Mouse (Mus musculus) CH12.LX (cell line): ENCODE results near the gene Gm11084.

ENCODE experiments used
- CTCF ChIP-seq, 2 experiments: IDR thresholded peaks in 1 of 2; conservative IDR thresholded peaks in 1 of 2; 2 replicates each; pipeline ENCODE4 v1.5.1; 2011 to 2012; ENCODE audit warnings: low read depth in 2 of 2, low read length in 2 of 2, improper control_type of control experiment in 1 of 2, inconsistent platforms in 1 of 2, mild to moderate bottlenecking in 1 of 2, moderate library complexity in 1 of 2
- E2F4 ChIP-seq: IDR thresholded peaks from 2 replicates; pipeline ENCODE4 v1.6.1; 2011; ENCODE audit warnings: low read depth, low read length, improper control_type of control experiment; ENCODE audit not compliant: insufficient replicate concordance
- EP300 ChIP-seq: IDR thresholded peaks from 2 replicates; pipeline ENCODE4 v1.6.1; 2011; ENCODE audit warnings: low read length, improper control_type of control experiment
- MEF2A ChIP-seq: IDR thresholded peaks from 2 replicates; pipeline ENCODE4 v1.6.1; 2014; ENCODE audit warnings: low read depth, mild to moderate bottlenecking, inconsistent platforms, low read length, improper control_type of control experiment, borderline replicate concordance
- MYC ChIP-seq: IDR thresholded peaks from 2 replicates; pipeline ENCODE4 v1.6.1; 2011; ENCODE audit warnings: low read depth, mild to moderate bottlenecking, improper control_type of control experiment, low read length
- POLR2A ChIP-seq: IDR thresholded peaks from 2 replicates; pipeline ENCODE4 v1.6.1; 2011; ENCODE audit warnings: low read depth, mild to moderate bottlenecking, improper control_type of control experiment, low read length
- POLR2AphosphoS2 ChIP-seq: IDR thresholded peaks from 2 replicates; pipeline ENCODE4 v1.6.1; 2011; ENCODE audit warnings: low read depth, low read length, improper control_type of control experiment
- RAD21 ChIP-seq: IDR thresholded peaks from 2 replicates; pipeline ENCODE4 v1.6.1; 2011; ENCODE audit warnings: low read depth, mild to moderate bottlenecking, low read length, improper control_type of control experiment, moderate library complexity
- SIN3A ChIP-seq: IDR thresholded peaks from 2 replicates; pipeline ENCODE4 v1.6.1; 2012; ENCODE audit warnings: low read length, improper control_type of control experiment, inconsistent platforms
- SMC3 ChIP-seq: IDR thresholded peaks from 2 replicates; pipeline ENCODE4 v1.6.1; 2011; ENCODE audit warnings: low read depth, low read length, improper control_type of control experiment
- TCF12 ChIP-seq: IDR thresholded peaks from 2 replicates; pipeline ENCODE4 v1.6.1; 2014; ENCODE audit warnings: low read depth, mild to moderate bottlenecking, inconsistent platforms, low read length, improper control_type of control experiment
- USF1 ChIP-seq: IDR thresholded peaks from 2 replicates; pipeline ENCODE4 v1.6.1; 2014; ENCODE audit warnings: low read depth, mild to moderate bottlenecking, inconsistent platforms, low read length, improper control_type of control experiment
- ZC3H11A ChIP-seq: IDR thresholded peaks from 2 replicates; pipeline ENCODE4 v1.6.1; 2012; ENCODE audit warnings: low read depth, mild to moderate bottlenecking, inconsistent platforms, low read length, improper control_type of control experiment

- TF ChIP-seq E2F4 (no peak), POLR2A (no peak), SMC3 (no peak; the same call in 1 of the 2 replicates), USF1 (no peak), RAD21 (no peak; the same call in 1 of the 2 replicates), CTCF (conservative IDR thresholded peaks at IDR 0.05 in 1 of 2, IDR thresholded peaks at IDR 0.05 in 1 of 2; ENCODE audit: low read depth in 2 of 2, low read length in 2 of 2) (no peak), TCF12 (no peak), ZC3H11A (no peak), EP300 (no peak), MYC (no peak), SIN3A (no peak), POLR2AphosphoS2 (no peak; the same call in none of the 2 replicates), MEF2A (no peak)
Observed at GRCm38 (mm10) chr2:72981441-72982109, 4.9 kb downstream of the Gm11084 start.
